Mouse (Mus musculus) hindbrain, postnatal 0 days (tissue): Measurements from ENCODE around the gene Ttc28. TPM values are rescaled to one million over a fixed set of nuclear protein-coding genes. Genes with fewer than 3 reads are reported as not detected.

Experiments used
- ATAC-seq: fragments of 200-750 bp; cut with Nextera tagmentation; 2 replicates; pipeline ENCODE4 v1.8.0; 2017; ENCODE audit warnings: mild to moderate bottlenecking, moderate TSS enrichment, moderate library complexity
- DNase-seq: peaks from one replicate; pipeline ENCODE4 v3.0.0-alpha.2; 2015; ENCODE audit warnings: low spot score
- H3K27ac ChIP-seq: fragments of 300-500 bp; sonication (generic); 2 replicates; pipeline ENCODE4 v1.5.1; 2014; ENCODE audit warnings: mild to moderate bottlenecking
- H3K27me3 ChIP-seq: fragments of 300-500 bp; sonication (generic); 2 replicates; pipeline ENCODE4 v1.6.1; 2014; ENCODE audit warnings: low read length, mixed read lengths; ENCODE audit not compliant: insufficient read depth
- H3K36me3 ChIP-seq: fragments of 300-500 bp; sonication (generic); 2 replicates; pipeline ENCODE4 v1.6.1; 2014; ENCODE audit warnings: low read length, mixed read lengths; ENCODE audit not compliant: insufficient read depth
- H3K4me1 ChIP-seq: fragments of 300-500 bp; sonication (generic); 2 replicates; pipeline ENCODE4 v1.6.1; 2014; ENCODE audit warnings: antibody characterized with exemption, low read length, mixed read lengths; ENCODE audit not compliant: insufficient read depth
- H3K4me2 ChIP-seq: fragments of 300-500 bp; sonication (generic); 2 replicates; pipeline ENCODE4 v1.6.1; 2014; ENCODE audit warnings: low read depth, mild to moderate bottlenecking, low read length, moderate library complexity, mixed read lengths
- H3K4me3 ChIP-seq: fragments of 300-500 bp; sonication (generic); 2 replicates; pipeline ENCODE4 v1.5.1; 2014; ENCODE audit warnings: low read length
- H3K9ac ChIP-seq: fragments of 300-500 bp; sonication (generic); replicated peaks from 2 replicates; pipeline ENCODE4 v1.6.1; 2014; ENCODE audit warnings: mild to moderate bottlenecking, low read length, moderate library complexity, mixed read lengths
- H3K9me3 ChIP-seq: fragments of 300-500 bp; sonication (generic); 2 replicates; pipeline ENCODE4 v1.6.1; 2016; ENCODE audit warnings: low read length, mixed read lengths
- CTCF ChIP-seq: IDR thresholded peaks from 2 replicates; pipeline ENCODE4 v1.5.1; 2016; ENCODE audit warnings: antibody characterized with exemption, control low read depth, low read depth
- WGBS: fragments of 180-500 bp; shearing (Covaris S2); extraction: QIAGEN DNeasy Blood & Tissue Kit; methylation state at CpG from one replicate; pipeline ENCODE4 v1.1.7; 2014; 5-methylcytosine and 5-hydroxymethylcytosine counted together
- polyA plus RNA-seq: library from polyadenylated mRNA; unstranded; fragments of >200 nt; fragmentation: Nextera tagmentation; extraction: Ambion mirVana; gene quantifications from 2 replicates; pipeline ENCODE4 v1.2.1, GENCODE M21; 2015
- total RNA-seq: library from RNA; depleted of rRNA; stranded (reverse); fragments of >200 nt; gene quantifications from 2 replicates; pipeline ENCODE4 v1.2.3, GENCODE M21; 2014

The Ttc28 gene
- total and polyA plus RNA-seq, 2 experiments from 2014 or later = 11.1 to 49.8 TPM

DNA sequence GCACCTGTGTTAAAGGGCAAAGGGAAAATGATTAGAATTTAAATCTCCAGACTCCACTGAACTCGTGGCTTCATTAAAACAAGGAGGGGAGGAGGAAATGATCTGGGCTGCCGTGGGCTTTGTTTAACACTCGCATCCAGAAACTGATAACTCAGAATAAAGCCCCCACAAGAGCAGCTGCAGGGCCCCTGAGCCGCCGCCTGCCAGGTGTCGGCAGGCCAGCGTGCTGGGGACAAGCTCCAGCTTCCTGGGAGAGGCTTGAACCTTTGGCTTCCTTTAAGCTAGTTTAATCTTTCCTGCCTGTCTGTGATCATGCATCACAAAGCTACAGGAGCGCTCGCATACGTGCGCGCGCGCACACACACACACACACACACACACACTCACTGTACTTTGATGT, 145.9 kb downstream of the Ttc28 start:
- H3K4me2 ChIP-seq = no peak overlapping the region
- no peaks in the 10 kb centered on the region for H3K36me3 ChIP-seq
- WGBS = 50% methylated on average over 14 of the region's 14 CpGs
- no peak for TF ChIP-seq CTCF
- no peak overlapping the region for H3K4me3 ChIP-seq
- H3K27me3 ChIP-seq = no peaks in the 10 kb centered on the region
- ATAC-seq = no peak
- DNase-seq = no peak
- no peaks in the 10 kb centered on the region for H3K9me3 ChIP-seq
- H3K9ac ChIP-seq = no peak overlapping the region
- peaks cover 25% of the 10 kb centered on the region; the same call in 1 of the 2 replicates for H3K4me1 ChIP-seq
- H3K27ac ChIP-seq = peak overlapping the region; percentile 46; the same call in 1 of the 2 replicates

DNA sequence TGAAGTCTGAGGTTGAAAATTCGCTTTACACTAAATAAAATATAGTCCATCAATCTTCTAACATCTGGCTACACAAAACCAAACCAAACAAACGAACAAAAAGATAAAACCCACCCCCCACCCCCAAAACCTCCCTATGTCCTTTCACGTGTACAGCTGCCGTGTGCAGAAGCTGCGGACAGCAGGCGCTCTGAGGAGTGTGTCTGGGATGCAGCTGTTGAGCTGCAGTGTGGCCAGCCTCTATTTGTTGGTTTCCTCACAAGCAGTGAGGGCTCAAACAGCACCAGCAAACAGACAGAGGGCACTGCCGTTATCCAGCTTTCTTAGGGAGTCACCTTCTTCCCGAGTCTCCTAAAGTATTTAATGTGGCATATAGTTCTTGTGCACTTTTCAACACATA, 146.6 kb downstream of the Ttc28 start:
- H3K27me3 ChIP-seq = no peaks in the 10 kb centered on the region
- H3K4me3 ChIP-seq = no peak overlapping the region
- H3K36me3 ChIP-seq = no peaks in the 10 kb centered on the region
- no peak overlapping the region for H3K4me2 ChIP-seq
- no peak for ATAC-seq
- H3K27ac ChIP-seq = no peak overlapping the region
- H3K9ac ChIP-seq = no peak overlapping the region
- WGBS = 42% methylated on average over 8 of the region's 8 CpGs
- H3K4me1 ChIP-seq = peaks cover 25% of the 10 kb centered on the region; the same call in 1 of the 2 replicates
- peak; percentile 18; the same call in 1 of the 2 replicates for TF ChIP-seq CTCF
- DNase-seq = no peak
- H3K9me3 ChIP-seq = no peaks in the 10 kb centered on the region

DNA sequence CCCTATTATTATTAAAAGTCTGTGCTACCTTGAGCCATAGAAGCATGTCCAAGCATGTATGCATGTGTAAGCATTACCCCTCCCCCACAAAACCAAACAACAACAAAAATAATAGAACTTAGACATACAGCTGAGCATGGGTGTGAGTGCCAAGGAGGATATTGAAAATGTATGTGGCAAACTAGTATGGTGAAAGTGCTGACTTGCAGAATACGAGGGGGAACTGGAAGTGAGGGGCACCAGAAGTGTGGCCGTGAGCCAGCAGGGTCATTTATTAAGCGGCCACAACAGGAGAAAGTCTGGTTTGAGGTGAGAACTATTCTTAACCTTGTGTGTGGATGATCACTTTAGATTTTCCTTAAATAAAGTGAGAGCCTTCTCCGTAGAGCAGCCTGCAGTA, 148.7 kb downstream of the Ttc28 start:
- 47% methylated on average over 4 of the region's 4 CpGs for WGBS
- peaks cover 23% of the 10 kb centered on the region; the same call in 1 of the 2 replicates for H3K4me1 ChIP-seq

DNA sequence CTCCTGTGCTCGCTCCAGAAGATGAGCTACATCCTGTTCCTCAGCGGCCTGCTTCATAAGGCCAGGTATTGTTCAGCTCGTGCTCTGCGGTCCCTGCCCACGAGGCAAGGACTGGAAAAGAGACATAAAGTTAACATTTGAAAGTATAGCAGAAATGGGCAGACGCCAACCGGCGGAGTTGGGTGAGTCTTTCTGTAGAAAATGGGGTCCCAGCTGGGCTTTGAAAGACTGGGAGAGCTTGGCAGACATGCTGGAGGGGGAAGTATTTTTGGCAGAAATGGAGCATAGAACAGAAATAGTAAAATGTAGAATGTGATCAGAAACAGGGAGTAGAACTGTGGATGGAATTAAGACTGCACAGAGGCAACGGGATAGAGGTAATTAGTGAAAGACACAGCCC, 149.3 kb downstream of the Ttc28 start:
- DNase-seq = no peak
- Histone ChIP-seq H3K4me1 (peaks cover 17% of the 10 kb centered on the region; the same call in 1 of the 2 replicates), H3K27ac (no peak overlapping the region), H3K36me3 (no peaks in the 10 kb centered on the region), H3K9ac (no peak overlapping the region), H3K9me3 (no peaks in the 10 kb centered on the region), H3K4me3 (no peak overlapping the region), H3K27me3 (no peaks in the 10 kb centered on the region), H3K4me2 (no peak overlapping the region)
- no peak for TF ChIP-seq CTCF
- WGBS = 63% methylated on average over 9 of the region's 9 CpGs
- no peak for ATAC-seq

More for the DNA sequence above, 148.7 kb downstream of the Ttc28 start:
- ATAC-seq (no peak), DNase-seq (no peak)
- H3K4me2 ChIP-seq = no peak overlapping the region
- TF ChIP-seq CTCF = no peak
- no peaks in the 10 kb centered on the region for H3K36me3 ChIP-seq
- H3K4me3 ChIP-seq = no peak overlapping the region
- no peak overlapping the region for H3K9ac ChIP-seq
- no peak overlapping the region for H3K27ac ChIP-seq
- no peaks in the 10 kb centered on the region for H3K27me3 ChIP-seq
- H3K9me3 ChIP-seq = no peaks in the 10 kb centered on the region

DNA sequence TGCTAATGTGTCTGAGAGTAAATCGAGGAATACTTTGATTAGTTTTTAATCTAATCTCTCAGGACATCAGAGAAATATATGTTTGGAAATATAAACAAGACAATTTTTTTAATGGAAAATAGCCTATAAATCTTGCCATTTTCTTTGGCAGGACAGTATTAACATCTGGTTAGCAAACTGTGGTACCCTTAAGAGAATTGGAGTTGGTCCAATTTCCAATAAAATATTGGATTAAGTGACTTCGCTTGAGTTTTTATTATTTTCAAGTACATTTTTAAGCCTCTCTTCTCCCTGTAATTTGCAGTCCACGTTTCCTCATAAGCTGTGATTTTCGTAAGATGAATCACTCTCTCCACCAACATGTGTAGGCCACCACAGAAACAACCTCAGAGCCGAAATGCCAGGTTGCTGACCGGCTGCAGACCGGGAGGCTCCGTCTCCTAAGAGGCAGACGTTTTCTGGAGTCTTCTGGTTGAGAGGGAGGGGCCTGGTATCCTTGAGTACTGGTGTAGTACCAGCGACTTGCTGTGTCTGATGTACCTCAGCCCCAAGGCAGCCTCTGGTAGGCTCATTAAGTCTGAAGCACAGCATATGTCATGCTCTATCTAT, 153.2 kb downstream of the Ttc28 start:
- no peak overlapping the region for H3K27ac ChIP-seq
- WGBS = 60% methylated on average over 10 of the region's 10 CpGs

DNA sequence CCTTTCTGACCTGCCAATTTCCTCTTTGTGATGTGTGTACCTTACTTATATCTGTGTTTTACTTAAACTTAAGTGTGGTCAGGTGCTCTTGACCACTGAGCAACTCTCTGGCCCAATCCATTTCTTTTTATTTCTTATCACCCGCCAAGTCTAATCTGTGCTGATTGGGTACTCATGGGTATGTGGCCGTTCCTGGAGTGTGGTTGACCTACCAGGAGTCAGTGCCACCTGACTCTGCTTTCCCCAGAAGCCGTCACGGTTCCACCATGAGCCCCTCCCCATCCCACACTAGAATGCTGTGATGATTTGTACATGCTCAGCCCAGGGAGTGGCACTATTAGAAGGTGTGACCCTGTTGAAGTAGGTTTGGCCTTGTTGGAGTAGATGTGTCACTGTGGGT, 153.9 kb downstream of the Ttc28 start:
- Histone ChIP-seq H3K27me3 (no peaks in the 10 kb centered on the region), H3K4me1 (0 out of 2 replicates have a peak, but pooled peaks cover 3% of the 10 kb centered on the region), H3K36me3 (no peaks in the 10 kb centered on the region), H3K4me3 (no peak overlapping the region), H3K27ac (no peak overlapping the region), H3K9me3 (no peaks in the 10 kb centered on the region), H3K4me2 (no peak overlapping the region), H3K9ac (no peak overlapping the region)
- no peak for ATAC-seq
- no peak for TF ChIP-seq CTCF
- 90% methylated on average over 4 of the region's 4 CpGs for WGBS
- DNase-seq = no peak

More for the DNA sequence above, 153.2 kb downstream of the Ttc28 start:
- Histone ChIP-seq H3K27me3 (no peaks in the 10 kb centered on the region), H3K4me2 (no peak overlapping the region), H3K4me3 (no peak overlapping the region), H3K36me3 (no peaks in the 10 kb centered on the region), H3K9me3 (no peaks in the 10 kb centered on the region), H3K4me1 (peaks cover 5% of the 10 kb centered on the region; the same call in 1 of the 2 replicates), H3K9ac (no peak overlapping the region)
- DNase-seq = no peak
- ATAC-seq = no peak
- no peak for TF ChIP-seq CTCF

DNA sequence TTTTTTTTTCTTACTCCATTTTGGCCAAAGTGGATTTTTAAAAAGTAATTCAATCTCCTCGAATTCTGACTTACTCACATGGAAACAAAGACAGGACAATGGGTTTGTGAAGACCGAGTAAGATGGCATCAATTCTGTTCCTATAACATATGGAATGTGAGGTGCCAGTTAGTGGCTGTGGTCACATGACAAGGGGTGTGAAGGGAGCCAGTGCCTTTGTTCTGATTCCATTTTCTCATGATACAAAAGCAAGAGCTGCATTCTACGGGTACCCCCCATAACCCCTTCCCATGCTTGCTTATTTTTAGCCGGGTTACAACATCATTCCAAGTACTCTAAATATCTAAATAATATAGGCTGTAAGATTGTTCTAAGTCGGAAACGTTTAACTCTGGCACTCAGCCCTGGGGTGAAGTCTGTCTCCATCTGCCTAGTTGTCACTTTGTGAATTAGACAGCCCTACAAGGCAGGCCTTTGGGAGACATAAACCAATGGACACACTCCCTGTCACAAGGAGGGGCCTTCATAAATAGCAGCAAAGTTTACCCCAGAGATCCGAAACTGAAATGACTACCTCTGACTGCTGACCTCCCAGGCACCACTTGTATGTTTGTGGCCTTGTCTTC, 157.6 kb downstream of the Ttc28 start:
- no peaks in the 10 kb centered on the region for H3K27me3 ChIP-seq
- DNase-seq (no peak), ATAC-seq (no peak)
- H3K4me1 ChIP-seq = peaks cover 13% of the 10 kb centered on the region; the same call in 1 of the 2 replicates
- 61% methylated on average over 7 of the region's 7 CpGs for WGBS
- H3K4me3 ChIP-seq = no peak overlapping the region
- no peaks in the 10 kb centered on the region for H3K9me3 ChIP-seq
- no peak overlapping the region for H3K9ac ChIP-seq
- no peak for TF ChIP-seq CTCF
- no peak overlapping the region for H3K4me2 ChIP-seq
- no peaks in the 10 kb centered on the region for H3K36me3 ChIP-seq
- no peak overlapping the region for H3K27ac ChIP-seq
